18 mouse cellular contexts compared by ENCODE assay signal in genomic region chr2:165946046-165946564, GRCm38 (mm10). TPM values are rescaled to one million over a fixed set of nuclear protein-coding genes. Genes with fewer than 3 reads are reported as not detected.
DNase-seq lines count a peak whose midpoint lies in the region; ATAC-seq and TF ChIP-seq lines count a peak whose summit lies in the region.
"Had no signal": no experiment of that assay in that cellular context is flagged by ENCODE, and none has a peak within 500 bp of the region (broad histone marks: within the 10 kb centered on the region; RNA-seq: fewer than 3 reads in every experiment).

No protein-coding gene starts in this region.

- TF ChIP-seq CTCF in hindbrain, postnatal 0 days (IDR thresholded peaks at IDR 0.05; ENCODE audit: low read depth), result no peak

- no peaks in the 10 kb centered on the region for H3K36me3 ChIP-seq in midbrain, embryonic 11.5 days (ENCODE audit: control insufficient read depth, insufficient read depth, low read length)
- H3K36me3 ChIP-seq in midbrain, embryonic 15.5 days (replicated peaks), result no peaks in the 10 kb centered on the region
- H3K36me3 ChIP-seq in limb, embryonic 10.5 days, result no peaks in the 10 kb centered on the region
- no peaks in the 10 kb centered on the region for H3K36me3 ChIP-seq in hindbrain, postnatal 0 days (ENCODE audit: insufficient read depth, low read length)
- H3K36me3 ChIP-seq: embryonic facial prominence, embryonic 10.5 days; heart, embryonic 13.5 days; hindbrain, embryonic 15.5 days had no signal

- no peak overlapping the region for H3K4me3 ChIP-seq in midbrain, embryonic 11.5 days (ENCODE audit: low read depth, low read length)
- H3K4me3 ChIP-seq in midbrain, embryonic 15.5 days, result no peak overlapping the region
- H3K4me3 ChIP-seq in limb, embryonic 10.5 days, result no peak overlapping the region
- no peak overlapping the region for H3K4me3 ChIP-seq in hindbrain, postnatal 0 days (ENCODE audit: low read length)
- H3K4me3 ChIP-seq: embryonic facial prominence, embryonic 10.5 days; forebrain, embryonic 13.5 days; gastrocnemius, adult 2 months; heart, embryonic 13.5 days; hindbrain, embryonic 15.5 days had no signal

- H3K27me3 ChIP-seq in midbrain, embryonic 11.5 days (ENCODE audit: control insufficient read depth, insufficient read depth, low read length), result no peaks in the 10 kb centered on the region
- no peaks in the 10 kb centered on the region for H3K27me3 ChIP-seq in midbrain, embryonic 15.5 days (replicated peaks)
- H3K27me3 ChIP-seq in limb, embryonic 10.5 days (ENCODE audit: low read depth, poor library complexity, severe bottlenecking), result no peaks in the 10 kb centered on the region
- no peaks in the 10 kb centered on the region for H3K27me3 ChIP-seq in hindbrain, postnatal 0 days (ENCODE audit: insufficient read depth, low read length)
- H3K27me3 ChIP-seq: forebrain, embryonic 13.5 days; heart, embryonic 13.5 days; hindbrain, embryonic 15.5 days had no signal

- no peak overlapping the region for H3K9ac ChIP-seq in midbrain, embryonic 11.5 days (ENCODE audit: low read length)
- no peak overlapping the region for H3K9ac ChIP-seq in midbrain, embryonic 15.5 days
- no peak overlapping the region for H3K9ac ChIP-seq in hindbrain, postnatal 0 days (replicated peaks; ENCODE audit: low read length)
- H3K9ac ChIP-seq: forebrain, embryonic 13.5 days; heart, embryonic 13.5 days; hindbrain, embryonic 15.5 days had no signal

- H3K27ac ChIP-seq in midbrain, embryonic 11.5 days (ENCODE audit: low read depth, low read length), result no peak overlapping the region
- no peak overlapping the region for H3K27ac ChIP-seq in midbrain, embryonic 15.5 days
- no peak overlapping the region for H3K27ac ChIP-seq in limb, embryonic 10.5 days
- no peak overlapping the region for H3K27ac ChIP-seq in hindbrain, postnatal 0 days
- H3K27ac ChIP-seq: embryonic facial prominence, embryonic 10.5 days; forebrain, embryonic 13.5 days; gastrocnemius, adult 2 months; hindbrain, embryonic 15.5 days had no signal

- no peaks in the 10 kb centered on the region for H3K4me1 ChIP-seq in midbrain, embryonic 11.5 days (ENCODE audit: control insufficient read depth, insufficient read depth, low read length)
- H3K4me1 ChIP-seq in midbrain, embryonic 15.5 days, result no peaks in the 10 kb centered on the region
- H3K4me1 ChIP-seq in limb, embryonic 10.5 days, result peaks cover 6% of the 10 kb centered on the region
- no peaks in the 10 kb centered on the region for H3K4me1 ChIP-seq in hindbrain, postnatal 0 days (ENCODE audit: insufficient read depth, low read length)
- H3K4me1 ChIP-seq: forebrain, embryonic 13.5 days; hindbrain, embryonic 15.5 days had no signal

- 90% methylated on average over 1 of the region's 1 CpGs for WGBS in midbrain, embryonic 11.5 days
- 89% methylated on average over 1 of the region's 1 CpGs for WGBS in midbrain, embryonic 15.5 days
- 88% methylated on average over 1 of the region's 1 CpGs for WGBS in limb, embryonic 10.5 days
- 100% methylated on average over 1 of the region's 1 CpGs for WGBS in hindbrain, postnatal 0 days

- ATAC-seq in midbrain, embryonic 11.5 days (ENCODE audit: low FRiP score), result no peak
- no peak for ATAC-seq in midbrain, embryonic 15.5 days (replicated peaks)
- peak; percentile 57 for ATAC-seq in granulocyte monocyte progenitor cell, adult 5-6 weeks (replicated peaks; ENCODE audit: poor library complexity, severe bottlenecking)
- ATAC-seq in monocyte, adult 5-6 weeks (replicated peaks; ENCODE audit: insufficient number of reproducible peaks, low FRiP score, low TSS enrichment, poor library complexity, severe bottlenecking), result peak; percentile 82
- no peak for ATAC-seq in hindbrain, postnatal 0 days
- ATAC-seq: forebrain, embryonic 13.5 days had no signal

- DNase-seq in midbrain, embryonic 11.5 days (ENCODE audit: low spot score, missing footprints), result peak; percentile 10
- DNase-seq in limb, embryonic 10.5 days (ENCODE audit: low spot score), result no peak
- DNase-seq in hindbrain, postnatal 0 days (ENCODE audit: low spot score), result no peak
- DNase-seq in MN1 (ENCODE audit: low spot score), result no peak
- DNase-seq: adrenal gland, adult 8-10 months; cerebellum, adult 18-20 months; cerebellum, adult 9-11 months; gastrocnemius, adult 2 months; gastrocnemius, postnatal 25 days; heart, adult 11 months; heart, postnatal 36 days had no signal

- H3K9me3 ChIP-seq in midbrain, embryonic 11.5 days (ENCODE audit: control insufficient read depth, low read length), result no peaks in the 10 kb centered on the region
- no peaks in the 10 kb centered on the region for H3K9me3 ChIP-seq in midbrain, embryonic 15.5 days
- no peaks in the 10 kb centered on the region for H3K9me3 ChIP-seq in limb, embryonic 10.5 days (replicated peaks)
- H3K9me3 ChIP-seq in hindbrain, postnatal 0 days (ENCODE audit: low read length), result no peaks in the 10 kb centered on the region
- H3K9me3 ChIP-seq: embryonic facial prominence, embryonic 10.5 days; forebrain, embryonic 13.5 days; hindbrain, embryonic 15.5 days had no signal

- no peak overlapping the region for H3K4me2 ChIP-seq in midbrain, embryonic 11.5 days
- H3K4me2 ChIP-seq in midbrain, embryonic 15.5 days, result no peak overlapping the region
- no peak overlapping the region for H3K4me2 ChIP-seq in hindbrain, postnatal 0 days (ENCODE audit: low read depth, low read length)
- H3K4me2 ChIP-seq: forebrain, embryonic 13.5 days; heart, embryonic 13.5 days; hindbrain, embryonic 15.5 days had no signal

RNA-seq across cellular contexts. Expression of gene Ncoa3, which starts 46.3 kb away (rescaled TPM):
- polyA plus RNA-seq in midbrain, embryonic 11.5 days (2014; fragmentation: Nextera tagmentation; extraction: Ambion mirVana), result 16.1 and 17.4 TPM in 2 replicates
- polyA plus RNA-seq in midbrain, embryonic 15.5 days (2015; fragmentation: Nextera tagmentation; extraction: Ambion mirVana), result 16.6 and 16.7 TPM in 2 replicates
- total RNA-seq in granulocyte monocyte progenitor cell, adult 5-6 weeks (2014; fragmentation: Nextera tagmentation), result 17.4 and 19.9 TPM in 2 replicates
- total RNA-seq in granulocyte monocyte progenitor cell, adult 5-6 weeks (2017), result 16.1 and 20.8 TPM in 2 replicates
- total RNA-seq in monocyte, adult 5-6 weeks (2017), result 73.0 to 105 TPM (median 76.8 TPM) in 3 replicates
- polyA plus RNA-seq in limb, embryonic 10.5 days (2016; fragmentation: Nextera tagmentation; extraction: Ambion mirVana), result 15.5 and 15.7 TPM in 2 replicates
- 28.3 and 29.2 TPM in 2 replicates for total RNA-seq in hindbrain, postnatal 0 days (2014; rRNA removed)
- 10.7 and 10.8 TPM in 2 replicates for polyA plus RNA-seq in hindbrain, postnatal 0 days (2015; fragmentation: Nextera tagmentation; extraction: Ambion mirVana)

RNA-seq across cellular contexts. Expression of gene Zmynd8, which starts 47.3 kb away (rescaled TPM):
- polyA plus RNA-seq in midbrain, embryonic 11.5 days (2014; fragmentation: Nextera tagmentation; extraction: Ambion mirVana), result 43.1 and 45.6 TPM in 2 replicates
- 89.8 and 93.3 TPM in 2 replicates for polyA plus RNA-seq in midbrain, embryonic 15.5 days (2015; fragmentation: Nextera tagmentation; extraction: Ambion mirVana)
- 53.0 and 58.3 TPM in 2 replicates for total RNA-seq in granulocyte monocyte progenitor cell, adult 5-6 weeks (2014; fragmentation: Nextera tagmentation)
- total RNA-seq in granulocyte monocyte progenitor cell, adult 5-6 weeks (2017), result 32.2 and 33.7 TPM in 2 replicates
- total RNA-seq in monocyte, adult 5-6 weeks (2017), result 42.6 to 54.2 TPM (median 44.4 TPM) in 3 replicates
- 59.3 and 59.5 TPM in 2 replicates for polyA plus RNA-seq in limb, embryonic 10.5 days (2016; fragmentation: Nextera tagmentation; extraction: Ambion mirVana)
- total RNA-seq in hindbrain, postnatal 0 days (2014; rRNA removed), result 46.6 and 46.8 TPM in 2 replicates
- polyA plus RNA-seq in hindbrain, postnatal 0 days (2015; fragmentation: Nextera tagmentation; extraction: Ambion mirVana), result 53.0 and 56.9 TPM in 2 replicates

Comparison
In these comparisons a context has a peak if more than half of its experiments do, and no peak if none do; other contexts are left out.
1. ATAC-seq: peak in granulocyte monocyte progenitor cell, adult 5-6 weeks (single experiment) and monocyte, adult 5-6 weeks (single experiment); none in midbrain, embryonic 11.5 days (single experiment), midbrain, embryonic 15.5 days (single experiment) and hindbrain, postnatal 0 days (single experiment).